Mouse (Mus musculus): ENCODE data around the gene Frmd4b.

- TF ChIP-seq CTCF (IDR thresholded peaks at IDR 0.05; ENCODE audit: borderline replicate concordance, insufficient read depth, low read depth, low read length) (no peak), POLR2A (IDR thresholded peaks at IDR 0.05; ENCODE audit: borderline replicate concordance, insufficient read depth, low read length) (no peak)
These were observed 341.0 kb downstream of the Frmd4b start for GRCm38 (mm10) chr6:97276366-97276765.

Data from cerebellum, adult 2 months (tissue).